Mouse (Mus musculus): Measurements from ENCODE around the gene Olfr553. TPM values are rescaled to one million over a fixed set of nuclear protein-coding genes. Genes with fewer than 3 reads are reported as not detected.

The Olfr553 gene
- not detected in 4 replicates for total RNA-seq (2023; ENCODE audit: inconsistent age)

GRCm38 (mm10) chr7:102618118-102618517 is at the start of gene Olfr553:
Gene Olfr553 (minus strand): TSS chr7:102618218.

GRCm38 (mm10) chr7:102664599-102664998 is 46.6 kb upstream of the Olfr553 start, which contains the start of gene Olfr556:
Gene Olfr556 (plus strand): TSS chr7:102664899.

GRCm38 (mm10) chr7:102658523-102658922 is 40.5 kb upstream of the Olfr553 start, which contains the start of gene Olfr555:
Gene Olfr555 (plus strand): TSS chr7:102658823.

GRCm38 (mm10) chr7:102638132-102638531 is 20.1 kb upstream of the Olfr553 start, which contains the start of gene Olfr554:
Gene Olfr554 (plus strand): TSS chr7:102638432.

GRCm38 (mm10) chr7:102597378-102598031 is 20.5 kb downstream of the Olfr553 start, which contains the start of gene Olfr552:
Gene Olfr552 (plus strand): TSS chr7:102597770.

GRCm38 (mm10) chr7:102591786-102592185 is 26.2 kb downstream of the Olfr553 start, which contains the start of gene Olfr551:
Gene Olfr551 (minus strand): TSS chr7:102591886.

GRCm38 (mm10) chr7:102571142-102571541 is 46.9 kb downstream of the Olfr553 start, which contains the start of gene Olfr550:
Gene Olfr550 (plus strand): TSS chr7:102571442.

GRCm38 (mm10) chr7:102564999-102565997 is 52.7 kb downstream of the Olfr553 start, which contains the start of gene Trim21:
Gene Trim21 (minus strand): TSS chr7:102565486.

Other genes with a start within 250 kb of the Olfr553 start
- 36.5 to 47.4 TPM (median 43.8 TPM) in 4 replicates for gene Rrm1, start 176.5 kb downstream of the Olfr553 start, total RNA-seq (2023; ENCODE audit: inconsistent age)
- gene Olfr543, start 136.5 kb downstream of the Olfr553 start, total RNA-seq (2023; ENCODE audit: inconsistent age), result not detected in 4 replicates
- not detected in 4 replicates for gene Olfr544, start 129.9 kb downstream of the Olfr553 start, total RNA-seq (2023; ENCODE audit: inconsistent age)
- gene Olfr545, start 118.6 kb downstream of the Olfr553 start, total RNA-seq (2023; ENCODE audit: inconsistent age), result not detected in 4 replicates
- gene Olfr547, start 83.5 kb downstream of the Olfr553 start, total RNA-seq (2023; ENCODE audit: inconsistent age), result not detected in 4 replicates
- gene Olfr548-ps1, start 77.3 kb downstream of the Olfr553 start, total RNA-seq (2023; ENCODE audit: inconsistent age), result not detected in 4 replicates
- gene Olfr549, start 68.3 kb downstream of the Olfr553 start, total RNA-seq (2023; ENCODE audit: inconsistent age), result not detected in 4 replicates
- 33.8 to 44.8 TPM (median 38.9 TPM) in 4 replicates for gene Trim21, start 52.7 kb downstream of the Olfr553 start, total RNA-seq (2023; ENCODE audit: inconsistent age)
- gene Olfr550, start 46.8 kb downstream of the Olfr553 start, total RNA-seq (2023; ENCODE audit: inconsistent age), result not detected in 4 replicates
- not detected in 4 replicates for gene Olfr551, start 26.3 kb downstream of the Olfr553 start, total RNA-seq (2023; ENCODE audit: inconsistent age)
- gene Olfr552, start 20.4 kb downstream of the Olfr553 start, total RNA-seq (2023; ENCODE audit: inconsistent age), result 0.16 to 0.18 TPM in 2 of 4 replicates, not detected in the others
- gene Olfr554, start 20.2 kb upstream of the Olfr553 start, total RNA-seq (2023; ENCODE audit: inconsistent age), result not detected in 4 replicates
- gene Olfr555, start 40.6 kb upstream of the Olfr553 start, total RNA-seq (2023; ENCODE audit: inconsistent age), result not detected in 4 replicates
- not detected in 4 replicates for gene Olfr556, start 46.7 kb upstream of the Olfr553 start, total RNA-seq (2023; ENCODE audit: inconsistent age)
- gene Trim68, start 69.1 kb upstream of the Olfr553 start, total RNA-seq (2023; ENCODE audit: inconsistent age), result 17.1 to 19.9 TPM (median 18.1 TPM) in 4 replicates
- gene Olfr557, start 77.7 kb upstream of the Olfr553 start, total RNA-seq (2023; ENCODE audit: inconsistent age), result not detected in 4 replicates
- gene Olfr558, start 84.0 kb upstream of the Olfr553 start, total RNA-seq (2023; ENCODE audit: inconsistent age), result not detected in 4 replicates
- not detected in 4 replicates for gene Olfr33, start 100.9 kb upstream of the Olfr553 start, total RNA-seq (2023; ENCODE audit: inconsistent age)
- not detected in 4 replicates for gene Olfr559, start 109.3 kb upstream of the Olfr553 start, total RNA-seq (2023; ENCODE audit: inconsistent age)
- not detected in 4 replicates for gene Olfr560, start 141.1 kb upstream of the Olfr553 start, total RNA-seq (2023; ENCODE audit: inconsistent age)
- not detected in 4 replicates for gene Olfr78, start 141.3 kb upstream of the Olfr553 start, total RNA-seq (2023; ENCODE audit: inconsistent age)
- not detected in 4 replicates for gene Olfr561, start 153.0 kb upstream of the Olfr553 start, total RNA-seq (2023; ENCODE audit: inconsistent age)
- gene Olfr564, start 185.3 kb upstream of the Olfr553 start, total RNA-seq (2023; ENCODE audit: inconsistent age), result not detected in 4 replicates
- not detected in 4 replicates for gene Olfr566, start 240.5 kb upstream of the Olfr553 start, total RNA-seq (2023; ENCODE audit: inconsistent age)

Data from B cell, adult (primary cell).